Mouse (Mus musculus) brain, embryonic 14.5 days (tissue): ENCODE data around the gene Clec3a. TPM values are rescaled to one million over a fixed set of nuclear protein-coding genes. Genes with fewer than 3 reads are reported as not detected.
A peak's percentile ranks its signal among the peaks of the same experiment; 100 is the strongest.

Source experiments
- DNase-seq: peaks from one replicate; pipeline ENCODE4 v3.0.0-alpha.2; 2011; ENCODE audit warnings: low read depth
- CTCF ChIP-seq: fragments of 200-500 bp; IDR thresholded peaks from 2 replicates; pipeline ENCODE4 v1.5.1; 2012; ENCODE audit warnings: inconsistent platforms, mild to moderate bottlenecking, moderate library complexity, borderline replicate concordance; ENCODE audit not compliant: insufficient read depth, insufficient read length; ENCODE audit errors: extremely low read depth
- POLR2A ChIP-seq: fragments of 200-500 bp; IDR thresholded peaks from 2 replicates; pipeline ENCODE4 v1.6.1; 2012; ENCODE audit warnings: mild to moderate bottlenecking, inconsistent platforms, borderline replicate concordance; ENCODE audit not compliant: poor library complexity, insufficient read depth, insufficient read length, severe bottlenecking; ENCODE audit errors: extremely low read depth
- polyA plus RNA-seq: library from polyadenylated mRNA; depleted of rRNA; stranded (reverse); fragments of >200 nt; gene quantifications from 2 replicates; pipeline ENCODE4 v1.2.3, GENCODE M21; 2012; rRNA removed

Clec3a gene
- polyA plus RNA-seq, result not detected in 2 replicates

GRCm38 (mm10) chr8:114417786-114418185 is at the start of gene Clec3a:
Gene Clec3a (plus strand): TSS chr8:114418086.
- TF ChIP-seq CTCF (no peak), POLR2A (no peak)

GRCm38 (mm10) chr8:114369038-114369976 is 48.6 kb upstream of the Clec3a start:
- DNase-seq, result peak; percentile 81
- TF ChIP-seq POLR2A, result no peak
- TF ChIP-seq CTCF, result peak; percentile 96

More at GRCm38 (mm10) chr8:114417786-114418185, at the start of gene Clec3a:
- DNase-seq, result no peak

- TF ChIP-seq POLR2A (no peak), CTCF (no peak)
- no peak for DNase-seq
Measured at GRCm38 (mm10) chr8:114374390-114374789, 43.5 kb upstream of the Clec3a start.

- no peak for DNase-seq
- TF ChIP-seq CTCF (no peak), POLR2A (no peak)
Measured at GRCm38 (mm10) chr8:114384189-114384588, 33.7 kb upstream of the Clec3a start.

- TF ChIP-seq POLR2A (no peak), CTCF (no peak)
- DNase-seq, result no peak
Measured at GRCm38 (mm10) chr8:114387494-114387893, 30.4 kb upstream of the Clec3a start.

GRCm38 (mm10) chr8:114390465-114391254 is 27.2 kb upstream of the Clec3a start:
- no peak for DNase-seq
- peak; percentile 55; the same call in 1 of the 2 replicates for TF ChIP-seq CTCF
- no peak for TF ChIP-seq POLR2A

GRCm38 (mm10) chr8:114398326-114398725 is 19.6 kb upstream of the Clec3a start:
- no peak for TF ChIP-seq CTCF
- no peak for TF ChIP-seq POLR2A
- no peak for DNase-seq

- no peak for DNase-seq
- TF ChIP-seq POLR2A, result no peak
Measured at GRCm38 (mm10) chr8:114399273-114399672, 18.6 kb upstream of the Clec3a start.

- no peak for TF ChIP-seq POLR2A
- TF ChIP-seq CTCF, result no peak
Measured at GRCm38 (mm10) chr8:114401679-114402078, 16.2 kb upstream of the Clec3a start.

GRCm38 (mm10) chr8:114411421-114411820 is 6.5 kb upstream of the Clec3a start:
- TF ChIP-seq CTCF, result no peak
- TF ChIP-seq POLR2A, result no peak
- no peak for DNase-seq

More at GRCm38 (mm10) chr8:114401679-114402078, 16.2 kb upstream of the Clec3a start:
- DNase-seq, result peak; percentile 62

GRCm38 (mm10) chr8:114418486-114418885 is 600 bp downstream of the Clec3a start:
- DNase-seq, result no peak
- TF ChIP-seq CTCF (no peak), POLR2A (no peak)

GRCm38 (mm10) chr8:114418904-114419303 is 1.0 kb downstream of the Clec3a start:
- no peak for TF ChIP-seq CTCF
- no peak for TF ChIP-seq POLR2A

More at GRCm38 (mm10) chr8:114418904-114419303, 1.0 kb downstream of the Clec3a start:
- no peak for DNase-seq
